Mouse (Mus musculus) WW6 (cell line): Measurements from ENCODE around the gene Txnrd2.

ENCODE experiments used
- DNase-seq: peaks from one replicate; pipeline ENCODE4 v3.0.0-alpha.2; 2013; ENCODE audit warnings: low read depth, low spot score

Gene Txnrd2

GRCm38 (mm10) chr16:18393595-18393994 lies 32.6 kb upstream of the Txnrd2 start:
- DNase-seq: no peak

DNA sequence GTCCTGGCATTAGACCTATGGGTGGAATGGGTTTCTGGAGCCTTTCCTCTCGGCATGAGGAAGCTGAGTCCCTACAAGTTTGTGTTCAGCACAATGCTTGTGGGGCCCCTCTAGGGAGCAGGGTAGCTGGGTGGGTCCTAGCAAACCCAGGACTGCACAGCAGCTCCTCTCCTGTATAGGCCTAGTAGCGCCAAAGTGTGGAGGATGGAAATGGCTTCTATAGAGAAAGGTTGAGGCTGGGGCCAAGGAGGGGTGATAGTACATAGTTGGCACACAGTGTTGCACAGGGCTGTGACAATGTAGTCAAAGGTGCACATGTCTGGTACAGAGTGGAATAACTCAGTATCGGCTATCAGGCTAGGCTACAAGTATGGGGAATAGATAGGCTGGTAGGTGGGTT lies 32.1 kb upstream of the Txnrd2 start:
- DNase-seq: no peak

GRCm38 (mm10) chr16:18394777-18395619 lies 31.2 kb upstream of the Txnrd2 start:
- no peak for DNase-seq

DNA sequence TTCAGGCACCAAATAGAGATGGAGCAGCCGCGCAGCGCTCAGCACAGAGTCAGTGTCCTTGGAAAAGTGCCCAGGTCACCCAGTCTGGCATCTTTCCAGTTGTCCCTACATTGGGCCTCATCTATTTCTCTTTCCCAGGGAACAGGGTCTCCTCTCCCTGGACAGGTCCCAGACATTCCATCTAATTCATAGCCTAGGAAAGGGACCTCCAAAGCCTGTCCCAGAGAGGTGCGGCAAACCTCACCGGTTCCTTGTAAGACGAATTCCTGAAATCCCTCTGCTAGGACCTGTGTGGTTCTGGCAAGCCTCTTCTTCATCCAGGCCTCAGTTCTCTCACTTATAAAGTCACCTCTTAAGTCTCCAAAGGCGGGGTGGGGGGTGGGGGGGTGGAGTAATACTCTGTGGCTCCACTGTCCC lies 30.6 kb upstream of the Txnrd2 start:
- DNase-seq: no peak

GRCm38 (mm10) chr16:18396201-18396600 lies 30.0 kb upstream of the Txnrd2 start:
- DNase-seq: no peak

- no peak for DNase-seq
Measured at GRCm38 (mm10) chr16:18396791-18397621, 29.2 kb upstream of the Txnrd2 start.

GRCm38 (mm10) chr16:18400028-18400427 lies 26.2 kb upstream of the Txnrd2 start:
- no peak for DNase-seq

GRCm38 (mm10) chr16:18400472-18401216 lies 25.5 kb upstream of the Txnrd2 start:
- DNase-seq: no peak

DNA sequence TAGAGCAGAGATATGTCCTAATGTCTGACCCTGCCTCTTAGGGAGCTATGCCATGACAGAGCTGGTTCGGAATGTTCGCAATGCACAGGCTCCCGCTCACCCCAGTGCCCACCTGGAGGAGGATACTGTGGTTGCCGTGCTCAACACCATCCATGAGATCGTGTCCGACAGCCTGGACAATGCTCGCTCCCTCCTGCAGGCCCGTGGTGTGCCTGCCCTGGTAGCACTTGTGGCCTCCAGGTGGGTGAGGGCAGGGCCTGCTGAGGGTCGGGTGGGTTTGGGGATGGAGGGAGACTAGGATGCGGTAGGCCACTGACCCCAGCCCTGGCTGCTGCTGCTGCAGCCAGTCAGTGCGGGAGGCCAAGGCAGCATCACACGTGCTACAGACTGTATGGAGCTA lies 22.9 kb upstream of the Txnrd2 start:
- no peak for DNase-seq

- DNase-seq: no peak
Measured at GRCm38 (mm10) chr16:18405091-18405854, 20.9 kb upstream of the Txnrd2 start.

GRCm38 (mm10) chr16:18405876-18406275 lies 20.3 kb upstream of the Txnrd2 start:
- DNase-seq: no peak

DNA sequence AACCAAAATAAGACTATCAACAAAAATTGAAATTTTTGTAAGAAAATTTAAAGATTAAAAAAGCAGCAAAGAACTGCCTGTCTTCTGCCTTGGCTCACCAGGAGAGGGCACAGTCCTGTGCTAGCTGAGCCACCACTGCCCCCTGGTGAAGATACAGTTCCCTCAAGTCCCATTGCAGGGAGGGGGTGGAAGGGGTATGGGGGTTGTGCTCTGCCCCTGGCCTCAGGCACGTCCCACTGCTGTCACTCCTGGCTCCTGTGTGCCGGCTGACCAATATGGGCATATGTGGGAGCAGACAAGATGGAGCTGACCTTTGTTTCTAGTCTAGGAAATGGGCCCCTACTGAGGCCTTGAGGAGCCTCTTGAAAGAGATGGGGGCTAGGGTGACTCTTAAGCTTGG lies 19.9 kb upstream of the Txnrd2 start:
- DNase-seq: no peak

- no peak for DNase-seq
Measured at GRCm38 (mm10) chr16:18407912-18408311, 18.3 kb upstream of the Txnrd2 start.

DNA sequence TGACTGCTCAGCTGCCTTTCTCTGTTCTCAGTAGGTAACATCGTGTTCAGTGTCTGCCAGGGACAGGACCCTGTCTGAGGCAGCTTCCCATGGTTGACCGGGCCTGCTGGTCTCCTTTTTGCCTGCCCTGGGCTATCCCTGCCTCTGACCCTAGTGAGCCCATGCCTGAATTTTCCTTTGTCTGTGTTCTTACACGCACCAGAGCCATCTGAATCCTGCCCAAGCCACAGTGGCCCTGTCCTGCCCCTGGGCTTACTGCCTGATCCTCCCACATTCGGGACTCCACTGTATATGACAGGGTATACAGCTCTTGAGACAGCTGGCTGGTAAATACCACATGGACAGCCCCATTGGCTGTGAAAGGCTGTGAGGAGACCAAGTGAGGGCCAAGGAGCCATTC lies 16.4 kb upstream of the Txnrd2 start:
- no peak for DNase-seq

DNA sequence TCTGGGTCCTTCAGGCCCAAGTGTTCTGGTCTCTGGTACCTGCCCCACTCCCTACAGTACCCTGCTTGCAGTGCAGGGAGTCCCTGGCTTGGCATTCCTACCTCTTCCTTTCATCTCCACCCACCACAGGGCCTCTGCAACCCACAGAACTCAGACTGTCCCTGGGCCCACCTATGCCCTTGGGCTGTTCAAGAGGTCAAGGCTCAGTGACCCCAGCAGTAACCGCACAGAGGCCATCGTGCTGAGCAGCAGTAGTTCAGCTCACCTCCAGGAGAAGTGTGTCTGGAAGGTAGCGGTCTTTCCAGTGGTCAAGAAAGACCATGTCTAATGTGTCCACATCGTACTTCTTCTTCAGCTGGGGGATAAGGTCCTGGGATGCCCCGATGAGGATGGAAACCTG lies 15.8 kb upstream of the Txnrd2 start:
- no peak for DNase-seq

DNA sequence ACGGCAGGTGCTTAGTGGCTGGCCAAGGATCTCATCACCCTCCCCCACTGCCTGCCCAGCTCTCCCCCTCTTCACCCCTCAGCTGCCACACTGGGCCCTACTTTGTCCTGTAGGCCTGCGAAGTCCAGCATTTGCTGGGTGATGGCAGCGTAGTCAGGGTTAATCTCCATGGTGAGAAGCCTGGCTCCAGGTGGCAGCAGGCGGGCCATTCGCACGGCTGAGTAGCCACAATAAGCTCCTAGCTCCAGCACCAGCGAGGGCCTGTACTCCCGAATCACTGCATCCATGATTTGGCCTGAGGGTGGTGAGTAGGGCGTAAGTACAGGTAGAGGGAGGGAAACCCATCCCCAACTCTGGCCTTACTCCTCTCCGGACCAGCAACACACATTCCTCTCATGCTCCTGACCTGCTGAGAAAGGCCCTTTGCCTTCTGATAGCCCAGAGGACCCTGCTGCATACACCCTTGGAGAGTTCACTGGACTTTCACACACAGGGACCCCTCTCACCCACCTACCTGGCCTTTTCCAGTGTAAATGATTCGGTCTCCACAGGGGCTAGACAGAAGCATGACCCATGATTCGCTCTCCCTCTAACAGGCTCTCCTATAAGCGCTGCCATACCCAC lies 15.0 kb upstream of the Txnrd2 start:
- no peak for DNase-seq

DNA sequence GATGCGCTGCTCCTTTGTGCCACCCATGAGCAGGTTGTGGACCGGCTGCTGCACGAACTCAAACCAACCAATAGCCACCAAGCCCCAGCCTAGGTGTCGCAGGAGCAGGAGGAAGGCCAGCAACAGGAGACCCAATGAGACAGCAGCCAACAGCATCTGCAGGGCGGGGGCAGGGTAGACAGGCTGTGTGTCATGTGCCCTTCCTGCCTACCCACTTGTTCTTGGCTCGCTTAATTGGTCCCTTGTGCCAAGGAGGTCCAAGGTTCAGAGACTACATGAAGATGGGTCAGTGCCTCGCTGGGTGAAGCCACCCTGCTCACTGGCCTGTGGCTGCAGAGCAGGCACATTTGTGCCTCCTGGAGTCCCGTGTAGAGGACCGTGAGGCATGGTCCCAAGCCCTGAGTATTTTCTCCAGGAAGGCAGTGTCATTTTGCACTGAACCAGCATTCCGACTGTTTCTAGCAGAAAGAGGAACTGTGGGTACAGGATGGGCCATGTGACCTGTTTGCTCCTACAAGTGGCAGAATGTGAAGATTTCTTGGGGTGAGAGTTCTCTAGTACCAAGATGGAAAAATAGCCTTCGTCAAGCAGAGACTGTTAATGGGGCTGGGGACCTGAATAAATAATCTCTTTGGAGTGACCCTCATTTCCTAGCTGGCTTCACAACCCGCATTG lies 14.2 kb upstream of the Txnrd2 start:
- no peak for DNase-seq

DNA sequence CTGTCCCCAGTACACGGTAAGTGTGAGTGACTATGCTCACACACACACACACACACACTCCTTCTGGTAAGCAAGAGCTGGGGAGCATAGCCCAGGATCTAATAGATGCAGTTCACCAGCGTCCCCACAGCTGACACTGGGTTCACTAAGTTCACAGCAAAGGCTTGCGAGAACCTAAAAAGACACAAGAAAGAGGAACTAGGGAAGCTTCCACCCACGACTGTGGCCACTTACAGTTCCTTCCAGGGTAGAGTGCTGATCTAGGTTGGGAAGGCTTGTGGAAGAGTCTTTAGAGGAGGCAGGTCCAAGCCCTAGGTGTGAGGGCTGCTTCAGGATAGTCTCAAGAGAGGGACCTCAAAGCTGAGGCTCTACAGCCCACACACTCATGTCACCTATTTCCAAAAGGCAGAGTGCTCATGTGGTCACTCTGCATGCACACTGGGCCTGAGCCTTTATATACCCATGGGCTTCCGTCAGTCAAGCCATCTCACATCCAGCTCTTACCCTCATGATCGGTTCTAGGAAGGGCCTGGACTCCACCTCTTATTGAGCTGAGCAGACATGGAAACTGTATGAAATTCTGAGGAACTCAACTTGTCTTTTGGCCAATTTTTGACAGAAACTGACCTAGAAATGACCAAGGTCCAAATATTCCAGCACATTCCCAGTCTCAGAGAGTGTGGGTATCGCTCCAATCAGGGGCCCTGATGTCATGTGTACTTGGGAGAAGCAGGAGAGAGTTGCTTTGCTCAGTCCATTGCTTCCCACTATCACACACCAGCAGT lies 13.0 kb upstream of the Txnrd2 start:
- DNase-seq: no peak

DNA sequence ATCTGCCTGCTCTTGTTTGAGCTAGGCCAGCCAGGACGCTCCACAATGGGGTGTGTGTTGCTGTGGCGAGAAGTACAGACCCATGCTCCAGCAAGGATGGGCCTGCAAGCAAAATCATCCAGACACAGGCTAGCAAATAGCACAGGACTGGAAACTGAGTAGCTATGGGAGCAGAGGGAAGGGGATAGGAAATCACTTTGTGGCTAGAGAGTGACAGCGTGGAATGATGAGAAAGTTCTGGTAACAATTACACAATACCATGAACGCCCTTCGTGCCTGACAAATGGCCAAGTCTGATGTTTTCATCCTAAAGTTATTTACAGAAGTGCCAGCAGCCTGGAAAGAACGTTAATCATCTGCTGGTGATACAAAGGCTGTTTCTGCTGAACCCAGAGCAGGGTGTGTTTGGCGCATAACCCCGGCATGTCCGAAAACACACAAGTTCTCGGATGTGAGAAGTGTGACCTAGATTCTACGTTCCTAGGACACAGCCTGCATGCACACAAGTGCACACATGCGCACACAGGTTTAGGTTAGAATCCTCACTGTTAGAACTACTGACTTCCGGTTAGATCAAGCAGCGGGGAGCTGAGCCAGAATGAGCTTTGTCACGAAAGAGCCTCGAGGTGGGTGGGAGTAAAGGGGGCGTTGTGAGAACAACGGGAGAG lies 10.0 kb upstream of the Txnrd2 start:
- DNase-seq: no peak
